ENCODE assay signal across 10 mouse cellular contexts in the genomic region with DNA sequence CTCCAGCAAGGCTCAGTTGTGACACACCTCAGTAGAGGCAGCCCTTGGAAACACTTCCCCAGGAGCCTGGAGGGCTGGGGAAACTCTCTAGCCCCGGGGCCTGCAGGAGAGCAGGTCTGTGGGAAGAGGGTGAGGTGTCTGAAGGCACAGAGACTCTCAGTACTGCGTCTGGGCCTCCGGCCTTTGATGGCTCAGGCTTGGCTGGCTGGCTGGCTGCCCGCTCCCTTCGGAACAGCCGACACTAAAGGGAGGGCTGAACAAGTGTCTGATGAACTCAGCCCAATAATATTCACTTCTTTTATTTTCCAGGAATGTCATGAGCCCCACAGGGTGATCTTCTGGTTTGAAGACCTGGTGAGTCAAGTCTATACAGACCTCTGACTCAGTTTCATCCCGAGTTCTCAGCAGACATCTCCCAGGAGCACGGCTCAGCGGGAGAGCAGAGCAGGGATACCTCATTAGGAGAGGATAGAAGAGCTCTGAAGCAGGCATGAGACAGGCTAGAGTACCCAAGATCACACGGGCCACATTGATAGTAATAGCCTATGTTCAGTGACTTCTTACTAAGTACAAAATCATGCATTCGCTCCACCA.
DNase-seq lines count a peak whose midpoint lies in the region; ATAC-seq and TF ChIP-seq lines count a peak whose summit lies in the region.
"Had no signal": no experiment of that assay in that cellular context is flagged by ENCODE, and none has a peak within 500 bp of the region (broad histone marks: within the 10 kb centered on the region; RNA-seq: fewer than 3 reads in every experiment).

No protein-coding gene starts in this region.

- no peaks in the 10 kb centered on the region for H3K27me3 ChIP-seq in C2C12 (ENCODE audit: control insufficient read depth, insufficient read depth, insufficient read length)
- H3K27me3 ChIP-seq: liver, embryonic 15.5 days had no signal

- H3K4me3 ChIP-seq in C2C12 (ENCODE audit: insufficient read depth, poor library complexity, severe bottlenecking): no peak overlapping the region
- H3K4me3 ChIP-seq: liver, embryonic 15.5 days had no signal

- TF ChIP-seq CTCF in C2C12 (IDR thresholded peaks at IDR 0.05; ENCODE audit: control insufficient read depth, insufficient read depth, insufficient read length): no peak

- no peak for ATAC-seq in activated CD4-positive, CD25-positive, alpha-beta regulatory T cell, adult 4 months
- ATAC-seq: inflammation-experienced regulatory T-cells, adult 6 months had no signal

- peak overlapping the region; percentile 54 for H3ac ChIP-seq in C2C12 (ENCODE audit: control insufficient read depth, insufficient read length, low read depth)

- no peaks in the 10 kb centered on the region for H3K36me3 ChIP-seq in C2C12 (ENCODE audit: control insufficient read depth, insufficient read depth)
- H3K36me3 ChIP-seq: liver, embryonic 15.5 days had no signal

- no peaks in the 10 kb centered on the region for H3K79me3 ChIP-seq in C2C12 (ENCODE audit: low read depth)

- no peaks in the 10 kb centered on the region for H3K79me2 ChIP-seq in C2C12 (ENCODE audit: control insufficient read depth, insufficient read depth)

- intact Hi-C loops in heart, postnatal 10 days (cut with DNase I): no loop called here
- intact Hi-C loops in heart, postnatal 25 days (cut with DNase I): no loop called here
- intact Hi-C loops in heart, postnatal 36 days (cut with DNase I): no loop called here

- DNase-seq in heart, postnatal 10 days: peak; percentile 50 to 62
- no peak for DNase-seq in heart, postnatal 25 days (ENCODE audit: low spot score)
- DNase-seq in adrenal gland, postnatal 14 days: peak; percentile 35
- DNase-seq in heart, postnatal 36 days: peak; percentile 24 to 38
- no peak for DNase-seq in MN1 (ENCODE audit: low spot score)
- DNase-seq in frontal cortex, postnatal 10 days (ENCODE audit: low spot score in 2 of 2): no peak

TF ChIP-seq in C2C12, 6 proteins besides CTCF, POLR2A, EP300 and RAD21:
- TF ChIP-seq FOSL1 (IDR thresholded peaks at IDR 0.05; ENCODE audit: insufficient read depth, low read length, poor library complexity, severe bottlenecking) (peak; percentile 90), MYOG (IDR thresholded peaks at IDR 0.05; ENCODE audit: control insufficient read depth, extremely low read depth, insufficient read length) (no peak), MAX (IDR thresholded peaks at IDR 0.05) (no peak), MYOD1 (IDR thresholded peaks at IDR 0.05; ENCODE audit: control insufficient read depth, insufficient read length, low read depth) (peak; percentile 14), CEBPB (IDR thresholded peaks at IDR 0.05; ENCODE audit: low read depth) (no peak)

Comparison
In these comparisons a context has a peak if more than half of its experiments do, and no peak if none do; other contexts are left out.
1. DNase-seq: peak in heart, postnatal 10 days (2 of 2), adrenal gland, postnatal 14 days (single experiment) and heart, postnatal 36 days (2 of 2); none in heart, postnatal 25 days (single experiment), MN1 (single experiment) and frontal cortex, postnatal 10 days (0 of 2).